Mouse (Mus musculus) cortical plate, adult 2 months (tissue): ENCODE measurements around the gene Hist1h2bn.

Experiments
- CTCF ChIP-seq: fragments of 200-500 bp; IDR thresholded peaks from 2 replicates; pipeline ENCODE4 v1.5.1; 2011; ENCODE audit warnings: mild to moderate bottlenecking, control low read depth, low read length; ENCODE audit not compliant: insufficient read depth; ENCODE audit errors: extremely low read depth
- POLR2A ChIP-seq: fragments of 200-500 bp; IDR thresholded peaks from 2 replicates; pipeline ENCODE4 v1.6.1; 2011; ENCODE audit warnings: mild to moderate bottlenecking, low read length, control low read depth; ENCODE audit not compliant: insufficient read depth; ENCODE audit errors: extremely low read depth

DNA sequence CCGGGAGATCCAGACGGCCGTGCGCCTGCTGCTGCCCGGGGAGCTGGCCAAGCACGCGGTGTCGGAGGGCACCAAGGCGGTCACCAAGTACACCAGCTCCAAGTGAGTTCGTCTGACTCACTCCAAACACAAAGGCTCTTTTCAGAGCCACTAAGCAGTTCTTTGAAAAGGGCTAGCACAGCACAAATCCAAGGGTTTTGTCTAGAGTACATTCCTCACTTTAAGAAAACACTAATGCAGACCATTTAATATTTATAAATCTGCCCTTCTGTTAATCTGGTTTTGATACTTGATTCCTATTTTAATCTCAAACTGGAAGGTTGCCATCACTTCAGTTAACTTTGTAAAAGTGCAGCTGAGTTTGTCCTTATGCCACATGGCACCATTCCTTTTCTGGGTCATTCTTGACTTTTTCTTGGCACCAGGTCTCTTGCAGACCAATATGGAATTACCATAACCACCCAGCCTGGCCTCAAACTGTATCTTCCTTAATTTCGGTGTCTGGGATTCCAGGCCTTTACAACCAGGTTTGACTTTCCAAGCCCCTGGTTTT lies 31.5 kb upstream of the Hist1h2bn start:
- TF ChIP-seq POLR2A (no peak), CTCF (no peak)
